Mouse (Mus musculus): ENCODE results near the gene Pakap. TPM values are rescaled to one million over a fixed set of nuclear protein-coding genes. Genes with fewer than 3 reads are reported as not detected.

Gene Pakap
- 0.41 and 0.78 TPM in 2 replicates for polyA plus RNA-seq (2012; rRNA removed)

GRCm38 (mm10) chr4:57567666-57568206 is at the start of gene Pakap:
Gene Pakap (plus strand): TSS chr4:57568179.
- peak within 1 kb of the TSS; percentile 29 for H3K4me3 ChIP-seq (ENCODE audit: insufficient read depth, low read depth, low read length)
- peak; percentile 22 for DNase-seq
- 1% methylated on average over 51 of the region's 51 CpGs for WGBS
- H3K4me1 ChIP-seq (ENCODE audit: control insufficient read depth, insufficient read depth, low read length), result no peaks in the 10 kb centered on the region
- H3K36me3 ChIP-seq (ENCODE audit: control insufficient read depth, insufficient read depth, low read length), result no peaks in the 10 kb centered on the region
- no peaks in the 10 kb centered on the region for H3K27me3 ChIP-seq (replicated peaks; ENCODE audit: control insufficient read depth, insufficient read depth, low read length)
- TF ChIP-seq CTCF (conservative IDR thresholded peaks at IDR 0.05; ENCODE audit: insufficient read depth, insufficient read length, low read depth, low read length), result no peak
- no peak for TF ChIP-seq POLR2A (IDR thresholded peaks at IDR 0.05; ENCODE audit: low read depth, low read length)
- no peak within 1 kb of the TSS for H3K27ac ChIP-seq (ENCODE audit: insufficient read depth, low read depth, low read length)

GRCm38 (mm10) chr4:57523456-57523855 is 44.5 kb upstream of the Pakap start:
- WGBS, result 95% methylated on average over 15 of the region's 15 CpGs
- H3K27me3 ChIP-seq (replicated peaks; ENCODE audit: control insufficient read depth, insufficient read depth, low read length), result no peaks in the 10 kb centered on the region
- no peak for DNase-seq
- no peaks in the 10 kb centered on the region for H3K36me3 ChIP-seq (ENCODE audit: control insufficient read depth, insufficient read depth, low read length)
- TF ChIP-seq CTCF (conservative IDR thresholded peaks at IDR 0.05; ENCODE audit: insufficient read depth, insufficient read length, low read depth, low read length) (no peak), POLR2A (IDR thresholded peaks at IDR 0.05; ENCODE audit: low read depth, low read length) (no peak)
- no peak overlapping the region for H3K4me3 ChIP-seq (ENCODE audit: insufficient read depth, low read depth, low read length)
- H3K4me1 ChIP-seq (ENCODE audit: control insufficient read depth, insufficient read depth, low read length), result no peaks in the 10 kb centered on the region
- no peak overlapping the region for H3K27ac ChIP-seq (ENCODE audit: insufficient read depth, low read depth, low read length)

DNA sequence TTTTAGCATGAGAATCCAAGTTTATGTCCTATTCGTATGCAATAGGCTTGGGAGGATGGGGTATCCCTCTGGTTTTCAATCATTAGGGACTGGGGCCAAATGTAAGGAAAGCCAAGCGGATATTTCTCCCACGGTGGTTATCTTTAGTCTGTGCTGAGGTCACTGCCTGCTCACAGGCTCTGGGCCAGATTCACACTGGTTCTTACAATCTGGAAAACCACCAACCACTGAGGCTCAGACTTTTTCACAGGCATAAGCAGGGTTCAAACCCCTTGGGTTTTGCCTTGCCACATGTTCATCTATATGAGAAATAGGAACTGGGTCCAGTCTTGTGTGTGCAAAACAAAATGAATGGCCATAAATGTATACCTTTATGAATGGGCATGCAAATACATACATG is 43.5 kb upstream of the Pakap start:
- Histone ChIP-seq H3K27me3 (replicated peaks; ENCODE audit: control insufficient read depth, insufficient read depth, low read length) (no peaks in the 10 kb centered on the region), H3K4me1 (ENCODE audit: control insufficient read depth, insufficient read depth, low read length) (no peaks in the 10 kb centered on the region), H3K27ac (ENCODE audit: insufficient read depth, low read depth, low read length) (no peak overlapping the region), H3K4me3 (ENCODE audit: insufficient read depth, low read depth, low read length) (no peak overlapping the region), H3K36me3 (ENCODE audit: control insufficient read depth, insufficient read depth, low read length) (no peaks in the 10 kb centered on the region)
- WGBS, result 76% methylated on average over 3 of the region's 3 CpGs
- TF ChIP-seq POLR2A (IDR thresholded peaks at IDR 0.05; ENCODE audit: low read depth, low read length) (no peak), CTCF (conservative IDR thresholded peaks at IDR 0.05; ENCODE audit: insufficient read depth, insufficient read length, low read depth, low read length) (no peak)
- DNase-seq, result no peak

- TF ChIP-seq POLR2A (IDR thresholded peaks at IDR 0.05; ENCODE audit: low read depth, low read length) (no peak), CTCF (conservative IDR thresholded peaks at IDR 0.05; ENCODE audit: insufficient read depth, insufficient read length, low read depth, low read length) (no peak)
- Histone ChIP-seq H3K27me3 (replicated peaks; ENCODE audit: control insufficient read depth, insufficient read depth, low read length) (no peaks in the 10 kb centered on the region), H3K4me3 (ENCODE audit: insufficient read depth, low read depth, low read length) (no peak overlapping the region), H3K27ac (ENCODE audit: insufficient read depth, low read depth, low read length) (no peak overlapping the region), H3K4me1 (ENCODE audit: control insufficient read depth, insufficient read depth, low read length) (no peaks in the 10 kb centered on the region), H3K36me3 (ENCODE audit: control insufficient read depth, insufficient read depth, low read length) (no peaks in the 10 kb centered on the region)
- WGBS, result 78% methylated on average over 9 of the region's 9 CpGs
- no peak for DNase-seq
Measured at GRCm38 (mm10) chr4:57525221-57526011, 42.6 kb upstream of the Pakap start.

- H3K27me3 ChIP-seq (replicated peaks; ENCODE audit: control insufficient read depth, insufficient read depth, low read length), result no peaks in the 10 kb centered on the region
- H3K4me3 ChIP-seq (ENCODE audit: insufficient read depth, low read depth, low read length), result no peak overlapping the region
- H3K27ac ChIP-seq (ENCODE audit: insufficient read depth, low read depth, low read length), result no peak overlapping the region
- no peak for TF ChIP-seq POLR2A (IDR thresholded peaks at IDR 0.05; ENCODE audit: low read depth, low read length)
- TF ChIP-seq CTCF (conservative IDR thresholded peaks at IDR 0.05; ENCODE audit: insufficient read depth, insufficient read length, low read depth, low read length), result no peak
- H3K36me3 ChIP-seq (ENCODE audit: control insufficient read depth, insufficient read depth, low read length), result no peaks in the 10 kb centered on the region
- no peaks in the 10 kb centered on the region for H3K4me1 ChIP-seq (ENCODE audit: control insufficient read depth, insufficient read depth, low read length)
- DNase-seq, result no peak
Measured at GRCm38 (mm10) chr4:57528296-57528695, 39.7 kb upstream of the Pakap start.

GRCm38 (mm10) chr4:57533686-57534085 is 34.3 kb upstream of the Pakap start:
- no peak overlapping the region for H3K4me3 ChIP-seq (ENCODE audit: insufficient read depth, low read depth, low read length)
- no peak overlapping the region for H3K27ac ChIP-seq (ENCODE audit: insufficient read depth, low read depth, low read length)
- no peaks in the 10 kb centered on the region for H3K4me1 ChIP-seq (ENCODE audit: control insufficient read depth, insufficient read depth, low read length)
- no peaks in the 10 kb centered on the region for H3K27me3 ChIP-seq (replicated peaks; ENCODE audit: control insufficient read depth, insufficient read depth, low read length)
- TF ChIP-seq CTCF (conservative IDR thresholded peaks at IDR 0.05; ENCODE audit: insufficient read depth, insufficient read length, low read depth, low read length) (no peak), POLR2A (IDR thresholded peaks at IDR 0.05; ENCODE audit: low read depth, low read length) (no peak)
- 82% methylated on average over 6 of the region's 6 CpGs for WGBS
- DNase-seq, result no peak
- H3K36me3 ChIP-seq (ENCODE audit: control insufficient read depth, insufficient read depth, low read length), result no peaks in the 10 kb centered on the region

DNA sequence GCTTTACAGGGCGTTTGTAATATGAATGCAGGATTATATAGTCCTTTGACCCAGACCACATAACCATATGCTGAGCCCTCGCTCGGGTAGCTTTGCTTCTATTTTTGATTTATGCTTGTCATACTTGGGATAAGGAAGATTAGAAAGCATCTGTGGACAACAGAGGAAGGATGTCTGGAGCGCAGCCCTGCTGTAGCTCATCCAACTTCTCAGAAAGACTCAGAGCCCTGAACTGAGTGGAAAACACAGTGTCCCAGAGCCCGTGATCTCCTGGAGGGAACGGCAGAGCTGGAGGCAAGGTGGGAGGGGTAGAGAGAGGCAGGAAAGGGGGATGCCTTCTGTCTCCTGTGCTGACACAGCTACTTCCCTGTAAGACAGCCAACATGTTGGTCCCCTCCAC is 33.7 kb upstream of the Pakap start:
- Histone ChIP-seq H3K27ac (ENCODE audit: insufficient read depth, low read depth, low read length) (no peak overlapping the region), H3K4me1 (ENCODE audit: control insufficient read depth, insufficient read depth, low read length) (no peaks in the 10 kb centered on the region), H3K27me3 (replicated peaks; ENCODE audit: control insufficient read depth, insufficient read depth, low read length) (no peaks in the 10 kb centered on the region), H3K36me3 (ENCODE audit: control insufficient read depth, insufficient read depth, low read length) (no peaks in the 10 kb centered on the region), H3K4me3 (ENCODE audit: insufficient read depth, low read depth, low read length) (no peak overlapping the region)
- TF ChIP-seq POLR2A (IDR thresholded peaks at IDR 0.05; ENCODE audit: low read depth, low read length) (no peak), CTCF (conservative IDR thresholded peaks at IDR 0.05; ENCODE audit: insufficient read depth, insufficient read length, low read depth, low read length) (no peak)
- WGBS, result 50% methylated on average over 6 of the region's 6 CpGs
- no peak for DNase-seq
